Mouse (Mus musculus): ENCODE data around the gene Sh3gl3.

The Sh3gl3 gene

GRCm38 (mm10) chr7:82235486-82235885 is 61.8 kb downstream of the Sh3gl3 start:
- no peak for DNase-seq (ENCODE audit: low spot score)

GRCm38 (mm10) chr7:82236152-82236898 is 62.7 kb downstream of the Sh3gl3 start:
- no peak for DNase-seq (ENCODE audit: low spot score)

- DNase-seq (ENCODE audit: low spot score): no peak
Observed at GRCm38 (mm10) chr7:82236899-82237162, 63.2 kb downstream of the Sh3gl3 start.

- DNase-seq (ENCODE audit: low spot score): no peak
Observed at GRCm38 (mm10) chr7:82240424-82241240, 67.0 kb downstream of the Sh3gl3 start.

- no peak for DNase-seq (ENCODE audit: low spot score)
Observed at GRCm38 (mm10) chr7:82244701-82245100, 71.1 kb downstream of the Sh3gl3 start.

- DNase-seq (ENCODE audit: low spot score): no peak
Observed at GRCm38 (mm10) chr7:82248953-82249695, 75.5 kb downstream of the Sh3gl3 start.

GRCm38 (mm10) chr7:82253309-82253708 is 79.7 kb downstream of the Sh3gl3 start:
- no peak for DNase-seq (ENCODE audit: low spot score)

GRCm38 (mm10) chr7:82256936-82257335 is 83.3 kb downstream of the Sh3gl3 start:
- no peak for DNase-seq (ENCODE audit: low spot score)

GRCm38 (mm10) chr7:82257530-82257929 is 83.9 kb downstream of the Sh3gl3 start:
- DNase-seq (ENCODE audit: low spot score): no peak

GRCm38 (mm10) chr7:82260210-82260609 is 86.6 kb downstream of the Sh3gl3 start:
- peak; percentile 51 for DNase-seq (ENCODE audit: low spot score)

GRCm38 (mm10) chr7:82263141-82263540 is 89.5 kb downstream of the Sh3gl3 start:
- DNase-seq (ENCODE audit: low spot score): peak; percentile 52

- DNase-seq (ENCODE audit: low spot score): no peak
Observed at GRCm38 (mm10) chr7:82264119-82264518, 90.5 kb downstream of the Sh3gl3 start.

- no peak for DNase-seq (ENCODE audit: low spot score)
Observed at GRCm38 (mm10) chr7:82265365-82265764, 91.7 kb downstream of the Sh3gl3 start.

GRCm38 (mm10) chr7:82269948-82270347 is 96.3 kb downstream of the Sh3gl3 start:
- DNase-seq (ENCODE audit: low spot score): no peak

- no peak for DNase-seq (ENCODE audit: low spot score)
Observed at GRCm38 (mm10) chr7:82271742-82272141, 98.1 kb downstream of the Sh3gl3 start.

GRCm38 (mm10) chr7:82272875-82273274 is 99.2 kb downstream of the Sh3gl3 start:
- DNase-seq (ENCODE audit: low spot score): peak; percentile 48

GRCm38 (mm10) chr7:82274011-82274709 is 100.5 kb downstream of the Sh3gl3 start:
- DNase-seq (ENCODE audit: low spot score): peak; percentile 67

- no peak for DNase-seq (ENCODE audit: low spot score)
Observed at GRCm38 (mm10) chr7:82274975-82275374, 101.3 kb downstream of the Sh3gl3 start.

- no peak for DNase-seq (ENCODE audit: low spot score)
Observed at GRCm38 (mm10) chr7:82275529-82276204, 102.0 kb downstream of the Sh3gl3 start.

- DNase-seq (ENCODE audit: low spot score): no peak
Observed at GRCm38 (mm10) chr7:82282011-82282410, 108.4 kb downstream of the Sh3gl3 start.

- DNase-seq (ENCODE audit: low spot score): no peak
Observed at GRCm38 (mm10) chr7:82282464-82282863, 108.8 kb downstream of the Sh3gl3 start.

- no peak for DNase-seq (ENCODE audit: low spot score)
Observed at GRCm38 (mm10) chr7:82287242-82287641, 113.6 kb downstream of the Sh3gl3 start.
